Mouse (Mus musculus) urinary bladder, postnatal 25 days (tissue): ENCODE results near the gene Ttc24.

ENCODE experiments used
- DNase-seq: peaks from one replicate; pipeline ENCODE4 v3.0.0; 2022; ENCODE audit warnings: low spot score

Gene Ttc24

GRCm38 (mm10) chr3:88078204-88078603, at the start of gene Ttc24:
Gene Ttc24 (minus strand): TSS chr3:88078304.
- no peak for DNase-seq

DNA sequence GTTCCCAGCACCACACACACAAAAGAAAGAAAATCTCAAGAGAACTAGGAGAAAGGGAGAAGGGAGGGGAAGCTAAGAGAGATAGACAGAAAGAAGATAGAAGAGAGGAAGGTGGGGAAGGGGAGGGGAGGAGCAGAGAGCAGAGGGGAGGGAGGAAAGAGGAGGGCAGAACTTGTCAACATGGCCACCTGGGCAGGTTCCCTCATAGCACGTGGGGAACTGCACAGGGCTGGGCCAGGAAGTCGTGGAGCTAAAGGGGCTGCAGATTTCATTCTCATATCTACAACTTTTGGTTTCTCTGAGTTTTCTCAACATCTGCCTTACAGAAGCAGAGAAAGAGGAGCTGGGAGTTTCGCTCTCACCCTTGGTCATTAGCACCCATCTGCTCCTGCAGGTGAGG, 49.5 kb upstream of the Ttc24 start:
- DNase-seq, result no peak

DNA sequence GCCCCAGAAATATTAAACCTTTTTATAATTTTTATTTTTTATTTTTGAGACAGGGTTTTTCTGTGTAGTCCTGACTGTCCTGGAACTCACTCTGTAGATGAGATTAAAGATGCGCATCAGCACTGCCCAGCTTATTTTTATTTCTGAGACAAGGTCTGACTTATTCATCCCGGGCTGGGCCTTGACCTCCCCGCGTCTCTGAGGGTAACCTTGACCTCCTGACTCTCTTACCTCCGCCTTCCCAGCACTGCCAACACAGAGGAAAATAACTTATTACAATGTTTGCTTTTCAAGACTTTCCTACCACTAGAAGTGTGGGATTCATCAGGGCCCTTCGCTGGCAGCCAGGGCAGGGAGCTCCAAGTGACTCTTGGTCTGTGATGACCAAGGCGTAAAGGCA, 48.1 kb upstream of the Ttc24 start:
- no peak for DNase-seq

- DNase-seq, result no peak
These were observed 47.1 kb upstream of the Ttc24 start for GRCm38 (mm10) chr3:88125195-88125594.

GRCm38 (mm10) chr3:88121164-88122131, 43.3 kb upstream of the Ttc24 start:
- DNase-seq, result no peak

DNA sequence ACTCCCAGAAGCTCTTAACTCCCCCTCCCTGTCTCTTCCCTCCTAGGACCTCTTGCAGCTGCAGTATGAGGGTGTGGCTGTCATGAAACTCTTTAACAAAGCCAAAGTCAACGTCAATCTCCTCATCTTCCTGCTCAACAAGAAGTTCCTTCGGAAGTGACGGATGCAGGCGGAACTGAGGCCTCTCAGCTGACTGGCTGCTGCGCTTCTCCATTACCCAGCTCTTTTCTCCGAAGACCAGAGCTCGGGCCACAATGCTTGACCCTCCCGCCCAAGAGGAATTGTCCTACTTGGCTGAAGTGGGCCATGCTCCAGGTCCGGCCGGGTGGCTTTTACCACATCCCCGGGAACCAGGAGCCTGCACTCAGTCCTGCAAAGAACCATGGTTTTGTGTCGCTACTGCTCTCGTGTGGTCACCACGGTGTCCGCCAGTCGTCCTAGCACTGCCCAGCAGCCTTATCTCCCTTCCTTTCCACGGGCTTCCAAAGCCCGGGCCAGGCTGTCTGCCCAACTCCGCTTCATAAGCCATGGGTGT, 42.1 kb upstream of the Ttc24 start:
- no peak for DNase-seq

GRCm38 (mm10) chr3:88114396-88114795, 36.3 kb upstream of the Ttc24 start:
- no peak for DNase-seq

DNA sequence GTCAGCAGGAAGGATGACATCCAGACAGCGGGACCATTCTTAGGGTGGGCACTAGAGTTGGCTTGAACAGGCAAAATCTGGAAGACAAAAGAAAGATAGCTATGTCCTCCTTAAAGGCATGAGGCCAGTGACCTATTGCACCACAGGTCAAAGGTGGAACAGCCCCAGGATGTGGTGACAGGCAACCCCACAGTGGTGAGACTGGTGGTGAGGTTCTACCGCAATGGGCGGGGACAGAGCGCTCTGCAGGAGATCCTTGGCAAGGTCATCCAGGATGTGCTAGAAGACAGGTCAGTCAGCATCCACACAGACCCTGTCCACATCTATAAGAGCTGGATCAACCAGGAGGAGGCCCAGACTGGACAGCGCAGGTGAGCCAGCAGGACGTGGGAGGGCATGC, 31.0 kb upstream of the Ttc24 start:
- no peak for DNase-seq

- DNase-seq, result no peak
These were observed 28.0 kb upstream of the Ttc24 start for GRCm38 (mm10) chr3:88106126-88106525.

DNA sequence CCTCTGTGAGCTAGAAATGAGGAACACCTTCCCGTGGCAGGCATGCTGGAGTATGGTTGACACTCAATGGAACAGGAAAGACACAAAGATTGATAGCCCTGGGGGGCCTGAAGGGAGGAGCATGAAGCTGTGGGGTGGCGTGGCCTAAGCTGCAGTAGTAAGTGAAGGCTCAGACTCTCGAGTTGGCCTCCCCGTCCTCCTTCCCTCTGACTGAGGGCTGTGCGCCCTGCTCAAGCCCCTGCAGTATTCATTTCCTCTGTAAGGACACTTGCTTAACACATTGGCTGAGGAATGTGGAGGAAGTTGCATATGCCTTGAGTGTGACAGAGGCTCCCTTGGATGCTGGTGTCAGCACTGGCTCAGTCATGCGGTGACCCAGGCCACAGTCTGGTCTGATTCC, 24.5 kb upstream of the Ttc24 start:
- no peak for DNase-seq

DNA sequence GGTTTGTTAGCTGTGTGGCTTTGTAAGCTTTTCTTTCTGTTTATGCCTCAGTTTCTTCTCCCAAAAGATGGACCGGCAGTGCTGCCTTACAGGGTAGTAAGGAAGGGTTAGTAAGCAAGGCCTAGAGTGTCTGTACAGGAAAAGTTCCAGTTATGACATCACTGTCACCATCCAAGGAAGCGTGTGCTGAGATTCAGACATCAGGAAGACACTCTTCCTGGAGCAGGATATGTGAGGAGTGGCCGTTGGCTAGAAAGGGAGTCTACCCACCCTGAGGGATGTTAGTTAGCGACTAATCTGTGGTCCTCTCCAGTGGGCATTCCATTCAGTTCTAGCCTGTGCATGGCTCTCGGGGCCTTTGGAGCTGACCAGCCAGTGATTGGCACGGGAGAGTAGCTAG, 24.1 kb upstream of the Ttc24 start:
- no peak for DNase-seq

DNA sequence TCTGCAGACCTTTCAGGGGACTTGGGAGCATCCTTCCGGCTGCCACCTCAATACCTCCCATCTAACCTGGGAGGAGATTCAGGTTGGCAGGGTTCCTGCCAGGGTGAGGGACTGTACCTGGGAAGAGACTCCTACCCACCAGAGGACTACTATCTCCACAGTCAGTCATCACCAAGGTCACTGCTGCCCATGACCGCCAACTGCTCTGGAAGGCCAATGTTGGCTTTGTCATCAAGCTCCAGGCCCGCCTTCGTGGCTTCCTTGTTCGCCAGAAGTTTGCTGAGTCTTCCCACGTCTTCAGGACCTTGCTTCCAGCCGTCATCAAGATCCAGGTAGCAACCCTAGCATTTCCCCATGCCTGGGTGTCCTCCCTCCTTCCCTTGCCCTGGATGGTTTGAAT, 23.6 kb upstream of the Ttc24 start:
- no peak for DNase-seq

GRCm38 (mm10) chr3:88100251-88100650, 22.1 kb upstream of the Ttc24 start:
- no peak for DNase-seq

DNA sequence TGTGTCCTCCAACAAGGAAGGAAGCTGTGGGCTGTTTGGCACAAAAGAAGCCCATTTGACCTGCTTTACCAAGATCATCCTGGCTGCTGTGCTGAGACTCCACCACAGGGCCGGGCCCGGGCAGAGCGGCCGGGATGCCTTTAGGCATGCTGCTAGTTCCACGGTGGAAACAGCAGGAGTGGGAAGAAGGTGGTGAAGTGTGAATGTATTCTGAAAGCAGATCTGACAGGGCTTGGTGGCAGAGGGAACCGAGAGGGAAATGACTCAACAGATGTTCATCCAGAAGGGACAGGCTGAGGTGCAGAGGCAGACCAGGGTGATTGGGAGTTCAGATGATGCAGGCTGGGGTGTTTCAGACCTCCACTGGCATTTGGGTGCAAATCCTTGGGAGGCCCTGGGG, 19.6 kb upstream of the Ttc24 start:
- DNase-seq, result no peak

GRCm38 (mm10) chr3:88094126-88094525, 16.0 kb upstream of the Ttc24 start:
- no peak for DNase-seq

- no peak for DNase-seq
These were observed 12.5 kb upstream of the Ttc24 start for GRCm38 (mm10) chr3:88090616-88091015.

GRCm38 (mm10) chr3:88090106-88090505, 12.0 kb upstream of the Ttc24 start:
- no peak for DNase-seq

- DNase-seq, result no peak
These were observed 9.6 kb upstream of the Ttc24 start for GRCm38 (mm10) chr3:88087688-88088087.

GRCm38 (mm10) chr3:88085459-88085858, 7.4 kb upstream of the Ttc24 start:
- no peak for DNase-seq

DNA sequence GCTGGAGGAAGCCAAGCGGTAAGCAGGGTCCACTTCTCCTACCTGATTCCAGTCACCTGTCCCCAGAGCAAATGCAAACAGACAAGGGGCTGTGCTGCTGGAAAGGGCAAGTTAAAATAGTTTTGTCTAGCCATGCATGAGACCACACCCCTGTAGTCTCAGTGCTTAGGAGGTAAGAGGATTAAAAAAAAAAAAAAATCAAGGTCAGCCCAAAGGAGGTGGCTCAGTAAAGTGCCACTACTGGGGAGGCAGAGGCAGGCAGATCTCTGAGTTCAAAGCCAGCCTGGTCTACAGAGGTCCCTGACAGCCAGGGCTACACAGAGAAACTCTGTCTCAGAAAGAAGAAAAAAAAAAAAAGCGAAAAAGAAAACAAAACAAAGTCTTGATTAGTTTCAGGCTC, 5.9 kb upstream of the Ttc24 start:
- DNase-seq, result no peak

GRCm38 (mm10) chr3:88082663-88083062, 4.6 kb upstream of the Ttc24 start:
- no peak for DNase-seq

GRCm38 (mm10) chr3:88082224-88082618, 4.1 kb upstream of the Ttc24 start:
- DNase-seq, result no peak

DNA sequence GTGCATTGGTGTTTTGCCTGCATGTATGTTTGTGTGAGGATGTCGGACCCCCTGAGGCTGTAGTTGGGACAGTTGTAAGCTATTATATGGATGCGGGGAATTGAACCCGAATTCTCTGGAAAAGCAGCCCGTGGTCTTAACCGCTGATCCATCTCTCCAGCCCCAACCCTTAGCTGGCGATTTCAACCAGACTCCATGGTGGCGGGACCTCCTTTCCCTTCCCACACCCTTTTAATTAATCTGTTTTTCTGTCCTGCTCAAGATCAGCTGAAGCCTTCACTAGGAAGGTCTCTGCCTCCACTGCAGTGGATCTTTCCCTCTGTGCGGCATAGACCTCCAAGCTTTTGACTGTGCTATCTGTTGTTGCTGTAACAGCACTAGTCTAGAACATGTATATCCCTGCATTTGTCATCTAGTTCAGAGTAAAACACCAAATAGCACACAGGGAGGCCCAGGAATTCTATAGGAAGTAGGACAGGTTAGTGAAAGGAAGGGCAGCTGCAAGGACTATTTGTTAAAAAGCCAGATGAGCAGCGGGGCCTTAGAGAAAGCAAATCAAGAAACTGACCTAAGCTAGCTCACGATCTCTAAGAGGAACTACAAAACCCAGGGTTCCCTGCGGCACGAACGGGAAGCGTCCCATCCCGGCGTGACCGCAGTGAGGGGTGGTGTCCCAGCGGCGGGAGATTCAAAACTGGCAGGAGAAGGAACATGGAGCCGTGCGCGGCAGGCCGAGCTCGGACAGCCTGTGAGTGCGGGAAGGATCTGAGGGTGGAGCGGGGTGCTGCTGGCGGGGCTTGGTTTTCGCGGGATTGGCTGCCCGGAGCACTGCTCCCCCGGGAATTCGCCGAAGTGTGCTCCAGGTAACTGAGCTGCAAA, 3.5 kb upstream of the Ttc24 start, which contains the start of gene Iqgap3:
Gene Iqgap3, plus strand, starts transcription at position 627 of the 879 bp plus-strand sequence.
- DNase-seq, result peak; percentile 85
